Mouse (Mus musculus) urinary bladder, postnatal 10 days (tissue): ENCODE results near the gene Btk.

Experiments used
- DNase-seq: peaks from one replicate; pipeline ENCODE4 v3.0.0; 2022; ENCODE audit warnings: low spot score

The Btk gene

DNA sequence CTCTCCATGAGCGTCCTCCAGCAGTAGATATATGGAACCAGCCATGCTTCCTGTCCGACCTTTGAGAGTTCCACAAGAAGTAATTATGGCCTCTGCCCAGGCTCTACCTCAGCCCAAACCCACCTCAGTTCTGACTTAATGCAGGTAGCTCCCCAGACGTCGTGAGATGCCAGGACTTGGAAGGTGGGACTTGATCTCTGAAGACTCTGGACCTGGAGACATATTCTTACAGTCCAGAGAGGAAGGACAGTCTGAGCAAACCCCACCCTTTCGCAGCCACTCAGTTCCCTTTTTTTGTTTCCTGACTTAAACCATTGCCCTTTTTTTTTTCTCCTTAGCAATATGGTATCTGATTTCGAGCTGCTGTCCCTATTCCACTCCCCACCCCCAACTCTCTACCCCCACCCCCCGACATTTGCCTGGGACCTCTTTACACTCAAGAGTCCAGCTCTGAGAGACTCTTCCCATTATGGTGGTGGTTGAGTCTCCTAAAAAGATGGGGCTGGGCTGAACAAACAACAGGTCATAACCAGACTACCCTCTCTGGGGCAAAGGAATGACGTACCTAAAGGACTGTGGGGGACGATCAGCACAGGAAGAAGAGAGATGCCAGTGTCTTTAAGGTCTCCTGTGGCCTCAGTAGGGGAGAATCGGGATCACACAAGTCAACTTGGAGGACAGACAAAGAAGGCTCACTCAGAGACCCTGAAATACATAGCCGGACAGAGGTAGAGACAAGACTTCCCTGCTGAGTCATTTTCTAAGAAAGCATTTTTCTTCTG is at the start of gene Btk:
TSS of gene Btk (minus strand) at position 683 of the 782 bp plus-strand sequence.
- no peak for DNase-seq

DNA sequence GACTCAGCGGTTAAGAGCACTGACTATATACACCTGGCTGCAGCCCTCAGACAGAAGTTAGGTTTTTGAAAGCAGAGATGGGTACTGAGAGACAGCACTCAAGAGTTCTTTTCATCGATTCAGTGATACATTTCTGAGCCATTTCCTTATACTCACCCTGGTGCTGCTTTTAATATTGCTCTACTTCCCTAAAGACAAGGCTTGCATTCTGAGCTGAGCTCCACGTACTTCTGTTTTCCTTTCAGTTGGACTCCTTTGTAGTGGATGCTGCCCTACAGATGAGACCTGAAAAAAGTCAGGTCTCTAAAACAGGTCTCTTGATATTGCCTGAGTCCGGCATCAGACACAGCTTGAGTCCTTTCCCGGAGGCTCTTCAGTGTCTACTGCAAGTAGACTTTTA is 49.3 kb upstream of the Btk start:
- DNase-seq = no peak

DNA sequence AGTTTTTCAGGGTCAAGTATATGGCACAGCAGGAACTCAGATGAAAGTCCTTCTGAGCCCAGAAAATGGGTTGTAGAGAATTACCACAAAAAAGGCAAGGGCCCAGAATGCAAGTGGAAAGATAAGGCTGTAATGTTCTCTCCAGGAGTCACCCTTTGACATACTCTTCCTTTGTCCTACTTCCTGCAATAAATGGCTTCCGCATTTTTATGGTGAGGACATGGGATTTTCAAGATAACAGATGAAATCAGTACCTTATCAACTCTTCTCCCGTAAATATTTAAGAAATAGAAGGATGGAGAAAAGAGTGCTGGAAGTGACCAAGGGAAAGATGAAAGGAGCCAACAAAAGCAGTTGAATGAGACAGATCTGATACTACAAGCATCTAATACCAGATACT is 44.8 kb upstream of the Btk start:
- DNase-seq = no peak

DNA sequence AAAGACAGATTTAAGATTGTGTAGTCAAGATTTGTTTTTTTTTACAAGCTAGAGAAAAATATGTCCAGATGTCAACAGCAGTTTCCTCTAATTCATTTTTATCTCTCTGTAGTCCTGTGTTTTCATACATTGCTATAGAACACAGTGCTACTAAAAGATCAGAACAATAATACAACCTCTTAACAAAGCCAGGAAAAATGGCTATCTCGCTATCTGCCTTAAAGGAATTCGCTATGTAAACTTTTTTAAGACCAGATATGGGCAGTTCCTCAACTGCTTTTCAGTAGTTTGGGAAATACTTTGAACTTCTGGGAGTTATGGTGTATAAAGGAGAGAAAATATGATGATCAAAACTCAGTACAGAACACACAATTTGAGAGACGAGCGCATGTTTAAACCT is 40.0 kb upstream of the Btk start:
- no peak for DNase-seq

DNA sequence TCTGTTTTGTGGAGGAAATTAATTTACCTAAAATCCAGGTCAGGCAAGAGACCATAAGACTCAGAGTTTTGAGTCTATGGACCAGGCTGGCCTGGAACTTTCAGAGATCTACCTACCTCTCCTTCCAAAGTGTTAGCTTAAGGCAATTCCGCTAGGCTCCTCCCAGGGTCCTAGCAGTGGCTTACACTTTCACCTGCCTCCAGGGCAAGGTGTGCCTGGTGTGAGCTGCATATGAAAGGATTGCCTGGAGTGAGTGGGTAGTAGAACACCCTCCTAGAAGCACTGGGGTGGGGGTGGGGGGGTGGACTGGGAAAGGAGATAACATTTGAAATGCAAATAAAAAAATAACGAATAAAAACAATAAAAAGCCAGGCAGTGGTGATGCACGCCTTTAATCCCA is 38.3 kb upstream of the Btk start:
- DNase-seq = no peak

DNA sequence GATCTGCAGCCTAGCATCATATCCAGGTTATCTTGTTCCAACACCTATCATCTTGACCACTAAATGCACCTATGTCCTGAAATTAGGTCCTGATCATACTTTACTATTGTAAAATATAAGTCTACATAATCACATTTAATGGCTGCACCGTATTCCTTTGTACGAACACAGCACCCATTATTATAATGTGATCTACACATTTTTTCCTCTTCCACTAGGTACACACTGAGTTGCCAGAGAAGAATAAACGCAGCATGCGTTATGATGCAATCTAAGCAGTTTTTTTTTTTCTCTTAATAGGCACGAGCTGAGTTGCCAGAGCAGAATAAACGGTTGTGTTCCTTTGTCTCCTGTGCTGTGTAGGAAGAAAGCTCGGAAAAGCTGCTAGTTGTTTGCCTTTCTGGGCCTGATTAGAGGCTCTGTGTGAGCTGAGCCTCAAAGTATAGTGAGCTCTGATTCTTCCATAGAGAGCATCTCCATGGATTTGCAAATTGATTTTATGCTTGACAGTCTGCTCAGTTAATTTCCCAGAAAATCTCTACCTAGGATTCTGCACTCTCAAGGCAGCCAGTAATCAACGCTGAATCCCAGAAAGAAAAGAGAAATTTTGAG is 37.0 kb upstream of the Btk start:
- DNase-seq = no peak

DNA sequence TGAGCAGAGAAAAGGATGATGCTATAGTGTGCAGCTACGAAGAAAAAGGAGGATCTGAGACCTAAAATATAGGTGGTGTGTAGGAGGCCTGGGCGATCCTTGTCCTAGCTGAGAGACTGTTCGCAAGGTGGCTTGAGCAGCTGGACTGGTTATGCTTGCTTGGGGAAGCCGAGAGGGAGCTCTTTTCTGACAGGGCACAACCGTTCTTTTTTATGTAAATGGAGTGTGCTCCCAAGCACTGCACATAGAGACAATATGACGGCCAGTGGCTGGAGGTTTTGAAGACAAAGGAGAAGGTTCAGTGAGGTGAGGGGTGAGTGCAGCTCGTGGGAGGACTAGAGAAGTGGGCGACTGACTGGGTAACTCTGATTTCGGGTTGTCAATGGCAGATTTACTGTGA is 36.3 kb upstream of the Btk start:
- no peak for DNase-seq

DNA sequence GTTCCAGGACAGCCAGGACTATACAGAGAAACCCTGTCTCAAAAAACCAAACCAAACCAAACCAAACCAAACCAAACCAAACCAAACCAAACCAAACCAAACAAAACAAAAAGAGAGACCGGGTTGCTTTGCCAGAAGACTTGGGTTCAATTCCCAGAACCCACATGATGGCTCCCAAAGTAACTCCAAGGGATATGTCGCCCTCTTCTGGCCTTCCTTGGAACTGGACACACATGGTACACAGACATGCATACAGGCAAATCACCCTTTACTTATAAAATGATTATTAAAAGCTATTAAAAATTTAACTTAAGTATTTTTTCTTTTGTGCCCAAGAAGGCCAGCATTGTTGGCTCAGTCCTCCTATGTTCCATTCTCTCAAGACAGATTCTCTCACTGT is 30.9 kb upstream of the Btk start:
- no peak for DNase-seq

DNA sequence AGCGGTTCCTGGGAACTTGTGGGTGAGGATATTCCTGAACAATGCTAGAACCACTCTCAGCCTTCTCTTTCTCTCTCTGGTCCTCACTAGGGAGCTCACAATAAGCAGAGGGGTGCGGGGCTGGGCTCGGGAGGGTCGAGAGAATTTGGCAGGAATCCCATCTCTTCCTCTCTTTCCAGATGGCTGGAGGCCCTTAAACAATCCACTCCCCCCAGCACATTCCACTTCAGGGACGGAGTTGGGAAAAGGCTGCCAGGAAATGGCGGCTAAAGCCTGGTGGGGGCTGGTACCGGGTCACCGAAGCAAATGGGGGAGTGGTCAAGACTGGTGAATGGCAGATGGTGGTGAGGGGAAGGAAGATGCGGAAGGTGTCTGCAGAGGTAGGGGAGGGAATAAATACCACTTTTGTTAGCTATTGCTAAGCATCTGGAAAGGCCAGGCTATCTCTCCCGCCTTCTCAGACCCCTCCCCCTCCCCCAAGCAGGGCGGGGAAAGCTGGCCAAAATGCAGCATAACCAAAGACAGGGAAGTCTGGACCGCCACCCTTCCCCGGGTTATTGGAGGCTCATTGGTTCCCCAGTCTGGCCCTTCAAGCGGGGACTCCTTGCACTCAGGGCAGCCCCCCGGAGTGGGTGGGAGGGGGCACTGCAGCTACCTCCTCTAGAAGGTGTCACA is 29.1 kb upstream of the Btk start:
- no peak for DNase-seq

DNA sequence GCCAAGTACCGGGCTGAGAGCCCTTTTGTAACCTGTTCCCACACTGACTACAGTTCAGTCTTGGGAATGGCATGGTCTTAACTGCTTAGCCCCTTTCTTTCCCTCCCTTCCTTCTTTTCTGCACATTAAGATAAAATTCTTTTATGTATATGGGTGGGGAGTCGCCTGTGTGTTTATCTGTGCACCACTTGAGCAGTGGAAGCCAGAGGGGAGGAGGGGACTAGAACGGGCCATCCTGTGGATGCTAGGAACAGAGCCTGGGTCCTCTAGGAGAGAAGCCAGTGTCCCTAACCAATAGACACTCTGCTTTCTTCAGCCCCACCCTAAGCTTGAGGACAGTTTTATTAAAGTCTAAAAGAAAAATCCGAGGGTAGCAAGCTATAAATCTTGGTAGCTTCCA is 27.6 kb upstream of the Btk start:
- no peak for DNase-seq

DNA sequence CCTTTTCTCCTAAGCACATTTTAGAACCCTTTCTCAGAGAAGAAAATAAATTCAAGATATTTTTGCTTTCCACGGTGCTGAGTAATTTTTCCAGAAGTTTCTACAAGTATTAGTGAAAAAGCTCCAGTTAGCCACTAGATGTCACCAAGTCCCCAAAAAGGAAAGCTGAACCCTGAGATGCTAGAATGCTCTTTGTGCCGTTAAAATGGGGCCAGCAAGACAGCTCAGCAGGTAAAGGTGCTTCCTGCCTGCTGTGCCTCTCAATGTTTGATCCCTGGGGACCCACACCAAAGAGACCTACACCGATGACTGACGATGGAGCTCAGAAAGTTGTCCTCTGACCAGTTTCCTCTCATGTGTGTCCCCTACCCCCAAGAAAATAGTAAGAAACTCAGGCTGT is 26.1 kb upstream of the Btk start:
- no peak for DNase-seq

DNA sequence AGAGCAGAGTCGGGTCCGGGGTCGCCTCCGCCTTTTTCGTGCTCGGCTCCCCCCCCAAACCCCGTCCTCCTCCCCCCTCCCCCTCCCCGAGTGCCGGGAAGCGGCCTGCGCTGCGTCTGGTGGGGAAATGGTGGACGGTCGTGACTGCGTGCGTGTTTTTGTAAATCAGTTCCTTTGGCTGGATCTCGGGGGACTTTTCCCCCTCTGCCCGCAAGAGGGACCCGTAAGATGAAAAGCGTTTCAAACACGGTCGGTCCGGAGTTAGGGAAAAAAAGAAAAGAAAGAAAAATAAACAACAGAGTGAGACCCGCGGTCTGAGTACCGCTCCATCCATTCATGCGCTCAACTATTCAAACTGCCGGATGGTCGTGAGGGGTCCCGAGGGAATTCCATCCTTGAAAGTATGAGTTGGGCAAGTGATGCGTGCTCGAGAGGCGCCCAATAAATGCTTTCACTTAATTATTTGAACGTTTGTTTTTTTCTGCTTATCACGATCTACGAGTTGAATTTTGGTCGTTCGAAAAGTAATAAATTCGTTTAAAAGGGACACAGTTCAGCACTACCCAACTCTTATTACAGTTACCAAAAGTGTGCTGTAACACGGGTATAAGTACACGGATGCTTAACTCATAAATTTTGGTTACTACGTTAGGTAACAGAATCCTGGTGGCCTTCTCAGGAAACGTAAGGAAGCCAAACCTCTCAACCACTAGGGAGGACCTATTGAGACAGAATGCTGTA is 18.2 kb upstream of the Btk start:
- DNase-seq = no peak

DNA sequence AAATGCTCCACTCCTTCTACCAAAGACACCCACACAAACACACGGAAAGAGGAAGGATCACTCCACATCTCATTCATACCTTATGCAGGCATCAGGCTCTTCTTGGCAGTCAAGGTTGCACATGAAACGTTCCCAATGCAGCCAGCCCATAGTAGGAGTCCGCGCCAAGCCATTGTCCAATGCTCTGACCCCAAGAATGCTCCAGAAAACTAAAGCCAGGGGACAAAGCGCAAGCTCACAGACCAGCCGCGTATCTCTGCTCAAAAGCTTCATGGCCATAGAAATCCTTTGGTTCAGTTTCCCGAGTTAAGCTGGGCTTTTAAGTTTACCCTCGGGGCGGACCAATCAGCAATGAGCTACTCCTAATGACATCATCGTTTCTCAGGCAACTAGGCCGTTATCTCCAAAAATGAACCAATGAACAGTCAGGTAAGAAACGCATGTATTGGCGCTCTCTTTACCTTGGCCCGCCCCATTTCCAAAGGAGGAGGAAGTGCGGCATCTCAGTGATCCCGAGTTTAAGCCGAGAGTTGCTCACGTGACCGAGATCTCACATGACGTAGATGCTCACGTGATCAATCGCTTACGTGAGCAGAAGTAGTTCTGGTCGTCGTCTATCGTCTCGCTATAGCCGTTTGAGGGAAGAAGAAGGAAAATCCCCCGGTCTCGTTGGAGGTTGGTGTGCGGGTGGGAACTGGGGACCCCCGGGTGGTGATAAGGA is 17.4 kb upstream of the Btk start, which contains the start of the genes Gla and Hnrnph2:
TSS of gene Gla (minus strand) at position 467 of the 721 bp plus-strand sequence.
TSS of gene Hnrnph2 (plus strand) at position 521 of the 721 bp plus-strand sequence.
- DNase-seq = peak; percentile 42

DNA sequence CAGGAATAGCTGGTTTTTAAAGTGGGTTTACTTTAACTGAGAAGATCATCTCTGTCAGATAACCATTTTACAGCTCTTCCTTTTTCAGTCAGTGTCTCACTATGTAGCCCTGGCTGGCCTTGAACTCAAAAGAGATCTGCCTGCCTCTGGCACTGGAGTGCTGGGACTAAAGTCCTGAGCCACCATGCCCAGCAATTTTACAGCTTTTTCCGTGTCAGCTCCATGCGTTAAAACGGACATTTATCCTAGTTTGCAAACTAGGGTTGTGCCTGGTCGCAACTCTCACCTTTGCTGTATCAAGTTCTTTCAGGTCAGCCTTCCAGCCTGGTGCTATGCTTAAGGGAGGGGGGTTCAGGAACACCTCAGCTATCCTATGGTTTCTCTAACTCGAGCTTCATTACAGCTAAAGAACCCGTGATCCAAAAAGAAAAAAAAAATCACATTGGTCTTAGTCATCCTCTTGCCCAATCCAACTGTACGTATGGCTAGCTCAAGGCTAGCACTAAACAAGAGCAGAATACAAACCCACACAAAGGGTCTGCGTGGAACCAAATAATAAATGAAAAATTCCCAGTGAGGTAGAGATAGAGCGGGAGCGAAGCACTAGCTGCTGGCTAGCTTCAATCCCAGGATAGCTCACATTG is 16.7 kb upstream of the Btk start:
- DNase-seq = no peak

DNA sequence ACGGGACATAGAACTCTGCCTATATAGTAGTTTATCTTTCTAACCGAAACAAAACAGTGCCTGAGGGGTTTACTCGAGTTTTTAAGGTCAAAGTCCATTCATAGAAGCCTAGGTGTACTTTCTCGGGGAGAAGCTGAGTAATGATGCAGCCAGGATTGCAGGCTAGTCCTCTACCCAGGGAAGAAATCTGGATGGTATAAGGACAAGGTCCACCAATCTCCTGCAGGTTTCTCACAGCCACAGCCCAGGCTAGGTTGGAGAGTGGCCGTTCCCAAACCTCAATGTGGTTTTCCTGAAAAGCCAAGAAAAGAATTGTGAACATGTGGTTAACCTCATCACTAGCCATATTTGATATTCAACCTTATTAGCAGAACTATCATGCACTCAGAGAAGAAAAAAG is 6.5 kb upstream of the Btk start:
- no peak for DNase-seq

DNA sequence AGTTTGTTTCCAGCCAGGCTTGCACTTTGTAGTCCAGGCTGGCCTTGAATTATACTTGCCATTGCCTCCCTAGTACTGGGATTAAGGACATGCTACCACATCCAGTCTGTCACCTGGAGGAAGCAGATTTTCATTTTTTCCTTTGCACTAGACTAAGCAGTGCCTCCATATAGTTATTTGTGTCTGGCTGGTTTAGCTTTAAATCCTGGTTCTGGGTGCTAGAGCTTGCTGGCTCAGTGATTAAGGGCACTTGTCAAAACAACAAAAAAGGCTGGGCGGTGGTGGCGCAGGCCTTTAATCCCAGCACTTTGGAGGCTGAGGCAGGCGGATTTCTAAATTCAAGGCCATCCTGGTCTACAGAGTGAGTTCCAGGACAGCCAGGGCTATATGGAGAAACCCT is 5.6 kb upstream of the Btk start:
- DNase-seq = no peak

DNA sequence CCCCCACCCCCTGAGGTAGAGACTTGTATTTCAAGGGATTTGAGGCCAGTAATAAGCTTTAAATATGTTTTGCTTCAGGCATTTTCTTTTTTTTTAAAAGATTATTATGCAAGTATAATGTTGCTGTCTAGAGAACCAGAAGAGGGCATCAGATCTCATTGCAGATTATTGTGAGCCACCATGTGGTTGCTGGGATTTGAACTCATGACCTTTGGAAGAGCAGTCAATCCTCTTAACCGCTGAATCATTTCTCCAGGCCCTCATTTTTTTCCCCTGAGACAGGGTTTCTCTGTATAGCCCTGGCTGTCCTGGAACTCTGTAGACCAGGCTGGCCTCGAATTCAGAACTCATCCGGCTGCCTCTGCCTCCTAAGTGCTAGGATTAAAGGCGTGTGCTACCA is 4.9 kb upstream of the Btk start:
- no peak for DNase-seq

DNA sequence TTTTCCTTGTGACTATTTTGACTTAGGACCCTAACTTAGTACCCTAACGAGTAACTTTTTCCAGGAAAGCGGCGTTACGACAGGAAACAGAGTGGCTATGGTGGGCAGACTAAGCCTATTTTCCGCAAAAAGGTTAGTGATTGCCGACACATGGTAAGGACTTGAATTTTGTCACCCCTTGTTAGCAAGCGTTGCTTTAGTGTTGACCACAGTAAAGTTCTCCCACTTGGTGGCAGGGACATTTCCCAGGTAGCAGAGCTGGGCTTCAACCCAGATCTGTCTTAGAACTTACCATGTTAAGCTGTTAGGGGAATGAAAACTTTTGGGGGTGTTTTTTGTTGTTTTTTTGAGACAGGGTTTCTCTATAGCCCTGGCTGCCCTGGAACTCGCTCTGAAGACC is 3.1 kb upstream of the Btk start:
- no peak for DNase-seq

DNA sequence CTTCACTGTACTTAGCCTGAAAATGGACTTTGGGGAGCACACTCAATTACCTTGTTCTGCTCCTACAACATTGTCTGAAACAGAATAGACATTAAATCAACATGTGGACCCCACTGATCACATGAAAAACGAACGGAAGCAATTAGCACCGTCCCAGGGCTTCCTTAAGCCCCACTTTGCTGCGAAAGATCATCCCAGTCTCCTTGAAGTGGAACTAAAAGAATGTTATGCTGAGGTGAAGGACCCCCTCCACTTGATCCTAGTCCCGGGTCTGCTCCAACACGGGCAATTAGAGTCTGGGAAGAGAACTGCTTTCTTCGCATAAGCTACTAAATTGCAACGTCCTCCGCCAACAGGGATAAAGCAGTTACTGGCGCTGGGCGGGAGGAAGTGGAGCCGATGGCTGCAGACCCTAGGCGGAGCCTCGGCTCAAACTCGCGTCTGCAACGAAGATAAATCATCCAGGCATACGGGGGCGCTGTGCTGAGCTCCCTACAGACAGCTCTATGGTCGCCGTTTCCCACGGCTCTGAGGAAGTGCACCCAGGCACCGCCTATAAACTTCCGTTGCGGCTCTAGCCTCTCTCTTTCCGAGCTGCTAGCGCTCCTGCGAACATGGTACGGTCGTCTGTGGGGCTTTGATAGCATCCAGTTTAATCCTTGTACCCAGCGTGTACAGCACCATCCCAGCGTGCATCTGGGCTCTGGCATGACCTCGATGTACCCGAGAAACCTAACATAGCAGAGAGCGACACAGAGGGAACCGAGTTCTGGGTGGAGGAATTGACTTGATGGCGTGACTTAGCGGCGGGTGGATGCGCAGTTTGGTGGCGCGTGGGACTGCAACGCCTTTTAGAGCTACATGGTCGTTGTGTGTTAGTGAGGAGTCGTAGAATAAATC is 2.0 kb upstream of the Btk start, which contains the start of gene Rpl36a:
TSS of gene Rpl36a (plus strand) at position 552 of the 900 bp plus-strand sequence.
- DNase-seq = peak; percentile 41

DNA sequence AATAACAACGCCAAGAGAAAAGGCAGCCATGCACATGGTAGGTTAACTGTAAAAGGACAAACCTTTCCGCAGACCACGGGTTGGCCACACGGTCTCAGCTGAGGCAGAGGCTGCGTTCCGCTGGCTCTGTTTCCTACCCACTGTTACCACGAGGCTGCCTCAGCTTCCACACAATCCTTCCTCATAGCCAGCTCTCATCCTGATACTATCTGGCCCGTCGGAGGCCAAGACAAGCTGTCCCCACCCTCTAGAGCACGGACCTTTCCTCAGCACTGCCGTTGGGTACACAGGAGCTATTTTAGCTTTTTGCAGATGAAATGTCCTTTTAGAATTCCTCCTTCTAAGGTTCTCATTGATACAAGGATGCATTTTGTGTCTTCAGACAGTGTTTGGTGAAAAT is 1.1 kb downstream of the Btk start:
- no peak for DNase-seq
